Mouse (Mus musculus): Measurements from ENCODE around the gene Myadml2. TPM values are rescaled to one million over a fixed set of nuclear protein-coding genes. Genes with fewer than 3 reads are reported as not detected.
A peak's percentile ranks its signal among the peaks of the same experiment; 100 is the strongest.
"Not testable (repeated sequence)": the region's sequence is repeated elsewhere in the genome, so short reads cannot be mapped to it uniquely, and the experiment has no call there.

The Myadml2 gene
- polyA plus RNA-seq, 1 experiment from 2014 or later = 0.57 TPM

DNA sequence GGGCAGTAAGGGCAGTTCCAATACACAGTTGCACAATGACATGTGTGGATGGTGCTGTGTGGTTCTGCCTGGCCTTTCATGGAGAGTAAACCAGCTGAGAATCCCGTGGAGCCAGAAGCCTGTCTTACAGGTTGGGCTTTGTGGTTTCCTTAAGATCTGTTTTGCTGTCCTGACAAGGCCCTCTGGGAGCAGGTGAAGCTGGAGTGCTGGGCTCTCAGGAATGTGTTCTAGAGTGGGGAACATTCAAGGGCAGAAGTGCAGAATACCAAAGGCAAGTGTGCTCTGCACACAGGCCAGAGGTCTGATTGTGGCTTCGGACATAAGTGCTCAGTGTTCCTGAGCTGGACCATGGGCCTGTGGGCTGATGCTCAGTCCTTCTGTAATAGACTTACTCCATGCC, 36.7 kb upstream of the Myadml2 start:
- DNase-seq (ENCODE audit: low spot score, missing footprints) (no peak), ATAC-seq (ENCODE audit: low FRiP score) (no peak)
- no peak overlapping the region for H3K4me2 ChIP-seq
- peaks cover 3% of the 10 kb centered on the region for H3K36me3 ChIP-seq (ENCODE audit: control insufficient read depth, insufficient read depth, low read length)
- no peaks in the 10 kb centered on the region for H3K27me3 ChIP-seq (ENCODE audit: control insufficient read depth, insufficient read depth, low read length)
- WGBS = 91% methylated on average over 2 of the region's 2 CpGs
- no peaks in the 10 kb centered on the region for H3K4me1 ChIP-seq (ENCODE audit: control insufficient read depth, insufficient read depth, low read length)
- no peaks in the 10 kb centered on the region for H3K9me3 ChIP-seq (ENCODE audit: control insufficient read depth, low read length)
- H3K27ac ChIP-seq (ENCODE audit: low read depth, low read length) = no peak overlapping the region
- no peak overlapping the region for H3K4me3 ChIP-seq (ENCODE audit: low read depth, low read length)
- no peak overlapping the region for H3K9ac ChIP-seq (ENCODE audit: low read length)

- Histone ChIP-seq H3K9me3 (ENCODE audit: control insufficient read depth, low read length) (no peaks in the 10 kb centered on the region), H3K4me1 (ENCODE audit: control insufficient read depth, insufficient read depth, low read length) (no peaks in the 10 kb centered on the region), H3K27ac (ENCODE audit: low read depth, low read length) (no peak overlapping the region), H3K27me3 (ENCODE audit: control insufficient read depth, insufficient read depth, low read length) (no peaks in the 10 kb centered on the region), H3K9ac (ENCODE audit: low read length) (no peak overlapping the region), H3K4me3 (ENCODE audit: low read depth, low read length) (no peak overlapping the region), H3K36me3 (ENCODE audit: control insufficient read depth, insufficient read depth, low read length) (peaks cover under 1% of the 10 kb centered on the region), H3K4me2 (no peak overlapping the region)
- 88% methylated on average over 2 of the region's 2 CpGs for WGBS
- no peak for ATAC-seq (ENCODE audit: low FRiP score)
- DNase-seq (ENCODE audit: low spot score, missing footprints) = no peak
These were observed 36.1 kb upstream of the Myadml2 start for GRCm38 (mm10) chr11:120684086-120684485.

DNA sequence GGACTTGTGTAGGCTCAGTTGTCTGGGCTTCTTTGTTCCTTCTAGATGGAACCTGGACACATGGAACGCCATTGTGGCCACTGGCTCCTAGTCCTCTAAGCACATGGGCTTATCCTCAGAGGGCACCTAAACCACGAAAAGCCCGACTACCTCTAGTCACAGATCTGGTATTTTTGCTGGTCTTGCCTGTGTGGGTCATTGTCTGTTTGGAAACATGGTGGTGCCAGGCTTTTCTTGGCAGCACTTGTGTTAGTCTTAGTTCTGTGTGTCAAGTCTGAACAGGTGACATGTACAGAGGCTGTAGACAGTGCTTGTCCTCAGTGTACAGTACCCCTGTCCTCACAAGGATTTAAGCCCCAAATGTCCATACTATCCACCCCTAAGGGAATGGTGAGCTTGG, 35.6 kb upstream of the Myadml2 start:
- Histone ChIP-seq H3K27ac (ENCODE audit: low read depth, low read length) (no peak overlapping the region), H3K27me3 (ENCODE audit: control insufficient read depth, insufficient read depth, low read length) (no peaks in the 10 kb centered on the region), H3K9ac (ENCODE audit: low read length) (no peak overlapping the region), H3K9me3 (ENCODE audit: control insufficient read depth, low read length) (no peaks in the 10 kb centered on the region), H3K36me3 (ENCODE audit: control insufficient read depth, insufficient read depth, low read length) (no peaks in the 10 kb centered on the region; the same call in 1 of the 2 replicates), H3K4me1 (ENCODE audit: control insufficient read depth, insufficient read depth, low read length) (no peaks in the 10 kb centered on the region), H3K4me3 (ENCODE audit: low read depth, low read length) (no peak overlapping the region), H3K4me2 (no peak overlapping the region)
- ATAC-seq (ENCODE audit: low FRiP score) (no peak), DNase-seq (ENCODE audit: low spot score, missing footprints) (no peak)
- 90% methylated on average over 3 of the region's 3 CpGs for WGBS

- Histone ChIP-seq H3K9me3 (ENCODE audit: control insufficient read depth, low read length) (no peaks in the 10 kb centered on the region), H3K27me3 (ENCODE audit: control insufficient read depth, insufficient read depth, low read length) (no peaks in the 10 kb centered on the region), H3K9ac (ENCODE audit: low read length) (no peak overlapping the region), H3K4me3 (ENCODE audit: low read depth, low read length) (no peak overlapping the region), H3K4me2 (no peak overlapping the region), H3K36me3 (ENCODE audit: control insufficient read depth, insufficient read depth, low read length) (peaks cover 5% of the 10 kb centered on the region; the same call in 1 of the 2 replicates), H3K27ac (ENCODE audit: low read depth, low read length) (no peak overlapping the region), H3K4me1 (ENCODE audit: control insufficient read depth, insufficient read depth, low read length) (no peaks in the 10 kb centered on the region)
- DNase-seq (ENCODE audit: low spot score, missing footprints) (no peak), ATAC-seq (ENCODE audit: low FRiP score) (no peak)
- WGBS = 92% methylated on average over 5 of the region's 5 CpGs
These were observed 34.7 kb upstream of the Myadml2 start for GRCm38 (mm10) chr11:120682683-120683082.

- no peak overlapping the region for H3K9ac ChIP-seq (ENCODE audit: low read length)
- H3K27ac ChIP-seq (ENCODE audit: low read depth, low read length) = no peak overlapping the region
- H3K4me1 ChIP-seq (ENCODE audit: control insufficient read depth, insufficient read depth, low read length) = no peaks in the 10 kb centered on the region
- H3K9me3 ChIP-seq (ENCODE audit: control insufficient read depth, low read length) = no peaks in the 10 kb centered on the region
- 82% methylated on average over 3 of the region's 3 CpGs for WGBS
- H3K4me3 ChIP-seq (ENCODE audit: low read depth, low read length) = no peak overlapping the region
- DNase-seq (ENCODE audit: low spot score, missing footprints) (no peak), ATAC-seq (ENCODE audit: low FRiP score) (no peak)
- H3K27me3 ChIP-seq (ENCODE audit: control insufficient read depth, insufficient read depth, low read length) = no peaks in the 10 kb centered on the region
- 0 out of 2 replicates have a peak, but pooled peaks cover 6% of the 10 kb centered on the region for H3K36me3 ChIP-seq (ENCODE audit: control insufficient read depth, insufficient read depth, low read length)
- H3K4me2 ChIP-seq = no peak overlapping the region
These were observed 32.0 kb upstream of the Myadml2 start for GRCm38 (mm10) chr11:120679909-120680308.

DNA sequence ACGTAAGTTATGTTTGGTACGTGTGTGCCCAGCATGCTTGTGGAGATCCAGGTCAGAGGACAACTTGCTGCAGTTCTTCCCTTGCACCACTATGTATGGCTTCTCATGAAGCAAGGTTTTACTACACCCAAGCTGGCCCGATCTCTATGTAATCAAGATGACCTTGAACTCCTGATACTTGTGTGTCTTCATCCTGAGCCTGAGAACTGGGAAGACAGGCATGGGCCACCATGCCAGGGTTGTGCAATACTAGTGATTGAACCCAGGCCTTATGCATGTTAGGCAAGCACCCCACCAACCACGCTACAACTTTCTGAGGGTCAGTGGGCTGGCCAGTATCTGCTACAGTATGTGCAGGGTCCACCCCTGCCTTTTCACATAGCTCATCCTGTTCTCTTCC, 29.0 kb upstream of the Myadml2 start:
- H3K9ac ChIP-seq (ENCODE audit: low read length) = no peak overlapping the region
- 95% methylated on average over 4 of the region's 4 CpGs for WGBS
- no peak overlapping the region for H3K4me2 ChIP-seq
- no peak overlapping the region for H3K27ac ChIP-seq (ENCODE audit: low read depth, low read length)
- H3K9me3 ChIP-seq (ENCODE audit: control insufficient read depth, low read length) = no peaks in the 10 kb centered on the region
- peaks cover 7% of the 10 kb centered on the region; the same call in 1 of the 2 replicates for H3K4me1 ChIP-seq (ENCODE audit: control insufficient read depth, insufficient read depth, low read length)
- DNase-seq (ENCODE audit: low spot score, missing footprints) (no peak), ATAC-seq (ENCODE audit: low FRiP score) (no peak)
- H3K4me3 ChIP-seq (ENCODE audit: low read depth, low read length) = no peak overlapping the region
- no peaks in the 10 kb centered on the region for H3K27me3 ChIP-seq (ENCODE audit: control insufficient read depth, insufficient read depth, low read length)
- H3K36me3 ChIP-seq (ENCODE audit: control insufficient read depth, insufficient read depth, low read length) = 0 out of 2 replicates have a peak, but pooled peaks cover 6% of the 10 kb centered on the region

DNA sequence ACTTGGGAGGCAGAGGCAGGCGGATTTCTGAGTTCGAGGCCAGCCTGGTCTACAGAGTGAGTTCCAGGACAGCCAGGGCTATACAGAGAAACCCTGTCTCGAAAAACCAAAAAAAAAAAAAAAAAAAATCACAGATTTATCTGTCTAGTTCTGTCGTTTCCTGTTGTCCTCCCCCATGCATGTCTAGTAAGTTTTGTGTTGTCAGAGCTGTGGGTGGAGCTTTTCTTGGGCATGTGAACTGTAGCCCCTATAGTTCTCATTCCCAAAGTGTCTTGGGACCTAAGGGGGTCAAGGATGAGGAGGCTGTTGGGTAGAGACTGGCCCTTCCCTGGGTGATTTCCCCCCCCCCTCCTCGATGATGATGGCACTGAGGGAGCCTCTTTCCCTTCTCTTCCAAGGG, 27.9 kb upstream of the Myadml2 start:
- H3K9me3 ChIP-seq (ENCODE audit: control insufficient read depth, low read length); H3K4me2 ChIP-seq; H3K27ac ChIP-seq (ENCODE audit: low read depth, low read length); ATAC-seq (ENCODE audit: low FRiP score); H3K27me3 ChIP-seq (ENCODE audit: control insufficient read depth, insufficient read depth, low read length); H3K4me3 ChIP-seq (ENCODE audit: low read depth, low read length); H3K4me1 ChIP-seq (ENCODE audit: control insufficient read depth, insufficient read depth, low read length); H3K9ac ChIP-seq (ENCODE audit: low read length); H3K36me3 ChIP-seq (ENCODE audit: control insufficient read depth, insufficient read depth, low read length); DNase-seq (ENCODE audit: low spot score, missing footprints): not testable (repeated sequence)
- WGBS = 89% methylated on average over 5 of the region's 5 CpGs

DNA sequence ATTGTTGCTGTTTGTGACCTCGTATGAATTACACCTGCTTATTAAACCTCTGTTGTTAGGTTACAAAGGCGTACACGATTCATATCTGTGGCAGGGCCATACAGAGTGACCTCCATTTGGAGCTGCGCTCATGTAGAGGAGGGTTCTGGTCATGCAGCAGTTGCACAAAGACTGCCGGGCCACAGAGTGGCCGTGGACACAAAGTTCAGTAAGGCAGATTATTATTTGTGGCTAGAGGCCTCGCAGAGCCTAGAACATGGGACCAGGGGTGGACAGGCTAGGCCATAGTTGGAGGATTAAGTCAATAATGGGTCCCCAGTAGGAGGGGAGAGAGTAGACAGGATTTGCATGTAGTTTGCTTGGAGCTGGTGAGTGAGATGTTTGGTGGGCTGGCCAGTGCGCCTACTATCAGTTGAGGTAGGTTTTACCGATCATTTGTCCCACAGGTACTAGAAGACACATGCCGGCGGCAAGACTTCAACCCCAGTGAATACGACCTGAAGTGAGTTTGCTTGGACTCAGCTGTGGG, 25.7 kb upstream of the Myadml2 start:
- Histone ChIP-seq H3K4me1 (ENCODE audit: control insufficient read depth, insufficient read depth, low read length) (peaks cover 7% of the 10 kb centered on the region; the same call in 1 of the 2 replicates), H3K4me2 (peak overlapping the region; percentile 82), H3K27ac (ENCODE audit: low read depth, low read length) (peak overlapping the region; percentile 44), H3K4me3 (ENCODE audit: low read depth, low read length) (peak overlapping the region; percentile 69), H3K27me3 (ENCODE audit: control insufficient read depth, insufficient read depth, low read length) (no peaks in the 10 kb centered on the region), H3K36me3 (ENCODE audit: control insufficient read depth, insufficient read depth, low read length) (0 out of 2 replicates have a peak, but pooled peaks cover 6% of the 10 kb centered on the region), H3K9ac (ENCODE audit: low read length) (peak overlapping the region; percentile 89), H3K9me3 (ENCODE audit: control insufficient read depth, low read length) (no peaks in the 10 kb centered on the region)
- peak; percentile 48; the same call in 1 of the 2 replicates for ATAC-seq (ENCODE audit: low FRiP score)
- no peak for DNase-seq (ENCODE audit: low spot score, missing footprints)
- 39% methylated on average over 12 of the region's 12 CpGs for WGBS

- peak within 1 kb of the TSS; percentile 82 for H3K4me2 ChIP-seq
- no peaks in the 10 kb centered on the region for H3K27me3 ChIP-seq (ENCODE audit: control insufficient read depth, insufficient read depth, low read length)
- H3K4me3 ChIP-seq (ENCODE audit: low read depth, low read length) = peak within 1 kb of the TSS; percentile 69
- ATAC-seq (ENCODE audit: low FRiP score) = peak; percentile 96
- H3K27ac ChIP-seq (ENCODE audit: low read depth, low read length) = peak within 1 kb of the TSS; percentile 82
- peak within 1 kb of the TSS; percentile 89 for H3K9ac ChIP-seq (ENCODE audit: low read length)
- 1% methylated on average over 74 of the region's 83 CpGs for WGBS
- DNase-seq (ENCODE audit: low spot score, missing footprints) = peak; percentile 100
- H3K4me1 ChIP-seq (ENCODE audit: control insufficient read depth, insufficient read depth, low read length) = peaks cover 7% of the 10 kb centered on the region; the same call in 1 of the 2 replicates
- no peaks in the 10 kb centered on the region for H3K9me3 ChIP-seq (ENCODE audit: control insufficient read depth, low read length)
- H3K36me3 ChIP-seq (ENCODE audit: control insufficient read depth, insufficient read depth, low read length) = 0 out of 2 replicates have a peak, but pooled peaks cover 4% of the 10 kb centered on the region
These were observed 25.0 kb upstream of the Myadml2 start, which contains the start of gene Aspscr1 for GRCm38 (mm10) chr11:120672687-120673593. TSS of gene Aspscr1 (plus strand) at chr11:120672973.
